Mouse (Mus musculus): ENCODE results near the gene Top1. TPM values are rescaled to one million over a fixed set of nuclear protein-coding genes. Genes with fewer than 3 reads are reported as not detected.
"Not testable (repeated sequence)": the region's sequence is repeated elsewhere in the genome, so short reads cannot be mapped to it uniquely, and the experiment has no call there.

The Top1 gene
- total RNA-seq, 2 experiments from 2014 or later = 91.1 to 99.3 TPM

- DNase-seq = no peak
These were observed 14.7 kb upstream of the Top1 start for GRCm38 (mm10) chr2:160630872-160631597.

GRCm38 (mm10) chr2:160639911-160640717 lies 5.6 kb upstream of the Top1 start:
- DNase-seq = no peak

GRCm38 (mm10) chr2:160641176-160641575 lies 4.5 kb upstream of the Top1 start:
- DNase-seq = no peak

GRCm38 (mm10) chr2:160646144-160646844 lies 606 bp downstream of the Top1 start:
- DNase-seq = peak; percentile 43 to 53

GRCm38 (mm10) chr2:160646845-160647178 lies 1.1 kb downstream of the Top1 start:
- no peak for DNase-seq

GRCm38 (mm10) chr2:160648097-160648496 lies 2.4 kb downstream of the Top1 start:
- no peak for DNase-seq

- no peak for DNase-seq
These were observed 3.4 kb downstream of the Top1 start for GRCm38 (mm10) chr2:160649072-160649471.

- DNase-seq = no peak
These were observed 5.5 kb downstream of the Top1 start for GRCm38 (mm10) chr2:160651165-160651564.

GRCm38 (mm10) chr2:160653218-160653617 lies 7.5 kb downstream of the Top1 start:
- DNase-seq = no peak

GRCm38 (mm10) chr2:160655561-160655960 lies 9.9 kb downstream of the Top1 start:
- peak; percentile 37 to 45 for DNase-seq

- no peak for DNase-seq
These were observed 10.5 kb downstream of the Top1 start for GRCm38 (mm10) chr2:160656234-160656633.

- DNase-seq = no peak
These were observed 12.2 kb downstream of the Top1 start for GRCm38 (mm10) chr2:160657801-160658442.

GRCm38 (mm10) chr2:160658811-160659210 lies 13.1 kb downstream of the Top1 start:
- DNase-seq = no peak

GRCm38 (mm10) chr2:160664421-160664820 lies 18.7 kb downstream of the Top1 start:
- no peak for DNase-seq

GRCm38 (mm10) chr2:160664986-160665385 lies 19.3 kb downstream of the Top1 start:
- DNase-seq = not testable (repeated sequence)

GRCm38 (mm10) chr2:160667259-160667658 lies 21.6 kb downstream of the Top1 start:
- no peak for DNase-seq

GRCm38 (mm10) chr2:160700271-160700670 lies 54.6 kb downstream of the Top1 start:
- DNase-seq = no peak

GRCm38 (mm10) chr2:160701603-160702002 lies 55.9 kb downstream of the Top1 start:
- no peak for DNase-seq

- DNase-seq = no peak
These were observed 57.1 kb downstream of the Top1 start for GRCm38 (mm10) chr2:160702824-160703223.

- DNase-seq = no peak
These were observed 62.0 kb downstream of the Top1 start for GRCm38 (mm10) chr2:160707673-160708072.

- DNase-seq = no peak
These were observed 69.9 kb downstream of the Top1 start for GRCm38 (mm10) chr2:160715463-160716030.

- no peak for DNase-seq
These were observed 71.6 kb downstream of the Top1 start for GRCm38 (mm10) chr2:160717269-160717668.

Data from layer of hippocampus, postnatal 36 days (tissue).